Mouse (Mus musculus) adrenal gland, postnatal 14 days (tissue): ENCODE data around the gene Cdc42bpg. TPM values are rescaled to one million over a fixed set of nuclear protein-coding genes. Genes with fewer than 3 reads are reported as not detected.
A peak's percentile ranks its signal among the peaks of the same experiment; 100 is the strongest.

Source experiments
- DNase-seq: peaks from one replicate; pipeline ENCODE4 v3.0.0; 2021; ENCODE audit warnings: mixed read lengths
- total RNA-seq: library from RNA; stranded (reverse); gene quantifications from 2 replicates; pipeline ENCODE4 v1.2.3, GENCODE M21; 2021

Cdc42bpg gene
- total RNA-seq, 1 experiment from 2014 or later, result 9.9 TPM

- DNase-seq, result no peak
These were observed 24.9 kb downstream of the Cdc42bpg start for GRCm38 (mm10) chr19:6331178-6331577.

GRCm38 (mm10) chr19:6331719-6332516 is 25.7 kb downstream of the Cdc42bpg start:
- DNase-seq, result peak; percentile 83

GRCm38 (mm10) chr19:6333761-6334595 is 27.7 kb downstream of the Cdc42bpg start:
- DNase-seq, result no peak

GRCm38 (mm10) chr19:6334673-6335457 is 28.6 kb downstream of the Cdc42bpg start, which contains the start of gene Men1:
Gene Men1, plus strand, starts transcription at chr19:6334979.
- DNase-seq, result peak; percentile 96

GRCm38 (mm10) chr19:6335458-6335827 is 29.2 kb downstream of the Cdc42bpg start:
- peak; percentile 59 for DNase-seq

- no peak for DNase-seq
These were observed 30.7 kb downstream of the Cdc42bpg start for GRCm38 (mm10) chr19:6336920-6337319.

GRCm38 (mm10) chr19:6338171-6338570 is 31.9 kb downstream of the Cdc42bpg start:
- no peak for DNase-seq

- no peak for DNase-seq
These were observed 32.5 kb downstream of the Cdc42bpg start for GRCm38 (mm10) chr19:6338716-6339115.

GRCm38 (mm10) chr19:6339191-6339590 is 32.9 kb downstream of the Cdc42bpg start:
- DNase-seq, result no peak

- peak; percentile 66 for DNase-seq
These were observed 33.7 kb downstream of the Cdc42bpg start for GRCm38 (mm10) chr19:6339890-6340504.

GRCm38 (mm10) chr19:6340524-6341452 is 34.5 kb downstream of the Cdc42bpg start, which contains the start of gene Map4k2:
Gene Map4k2, plus strand, starts transcription at chr19:6341135.
- peak; percentile 95 for DNase-seq

GRCm38 (mm10) chr19:6341453-6342077 is 35.3 kb downstream of the Cdc42bpg start:
- DNase-seq, result no peak

GRCm38 (mm10) chr19:6342276-6342933 is 36.1 kb downstream of the Cdc42bpg start:
- no peak for DNase-seq

- DNase-seq, result no peak
These were observed 37.0 kb downstream of the Cdc42bpg start for GRCm38 (mm10) chr19:6343066-6343925.

GRCm38 (mm10) chr19:6343996-6344395 is 37.7 kb downstream of the Cdc42bpg start:
- DNase-seq, result no peak

- no peak for DNase-seq
These were observed 39.8 kb downstream of the Cdc42bpg start for GRCm38 (mm10) chr19:6346023-6346422.

GRCm38 (mm10) chr19:6346661-6347060 is 40.4 kb downstream of the Cdc42bpg start:
- DNase-seq, result no peak

GRCm38 (mm10) chr19:6347615-6348014 is 41.4 kb downstream of the Cdc42bpg start:
- no peak for DNase-seq

GRCm38 (mm10) chr19:6348717-6349116 is 42.5 kb downstream of the Cdc42bpg start:
- no peak for DNase-seq
